Mouse (Mus musculus) embryonic facial prominence, embryonic 11.5 days (tissue): Measurements from ENCODE around the gene Rasgrp2. TPM values are rescaled to one million over a fixed set of nuclear protein-coding genes. Genes with fewer than 3 reads are reported as not detected.
A peak's percentile ranks its signal among the peaks of the same experiment; 100 is the strongest.

Experiments
- ATAC-seq: fragments of 200-750 bp; cut with Nextera tagmentation; replicated peaks from 2 replicates; pipeline ENCODE4 v1.8.0; 2017; ENCODE audit warnings: low read depth; ENCODE audit not compliant: insufficient number of reproducible peaks, low FRiP score, low TSS enrichment
- DNase-seq: peaks from one replicate; pipeline ENCODE4 v3.0.0-alpha.2; 2015; ENCODE audit warnings: low spot score
- H3K27ac ChIP-seq: fragments of 300-500 bp; sonication (generic); replicated peaks from 2 replicates; pipeline ENCODE4 v1.5.1; 2014; ENCODE audit warnings: mild to moderate bottlenecking, low read depth, low read length, control low read depth
- H3K27me3 ChIP-seq: fragments of 300-500 bp; sonication (generic); 2 replicates; pipeline ENCODE4 v1.6.1; 2014; ENCODE audit warnings: mild to moderate bottlenecking, low read length, moderate library complexity, mixed read lengths; ENCODE audit not compliant: control insufficient read depth, insufficient read depth
- H3K36me3 ChIP-seq: fragments of 300-500 bp; sonication (generic); replicated peaks from 2 replicates; pipeline ENCODE4 v1.6.1; 2014; ENCODE audit warnings: low read depth, mild to moderate bottlenecking, low read length, moderate library complexity, mixed read lengths; ENCODE audit not compliant: control insufficient read depth, insufficient read depth
- H3K4me1 ChIP-seq: fragments of 300-500 bp; sonication (generic); 2 replicates; pipeline ENCODE4 v1.6.1; 2014; ENCODE audit warnings: low read length, mixed read lengths; ENCODE audit not compliant: control insufficient read depth, insufficient read depth
- H3K4me2 ChIP-seq: fragments of 300-500 bp; sonication (generic); 2 replicates; pipeline ENCODE4 v1.6.1; 2014; ENCODE audit warnings: low read depth, mild to moderate bottlenecking, control low read depth, low read length, moderate library complexity
- H3K4me3 ChIP-seq: fragments of 300-500 bp; sonication (generic); 2 replicates; pipeline ENCODE4 v1.5.1; 2014; ENCODE audit warnings: low read depth, low read length, control low read depth
- H3K9ac ChIP-seq: fragments of 300-500 bp; sonication (generic); replicated peaks from 2 replicates; pipeline ENCODE4 v1.6.1; 2014; ENCODE audit warnings: mild to moderate bottlenecking, control low read depth, low read length
- H3K9me3 ChIP-seq: fragments of 300-500 bp; sonication (generic); replicated peaks from 2 replicates; pipeline ENCODE4 v1.6.1; 2016; ENCODE audit warnings: mild to moderate bottlenecking, low read length, inconsistent platforms, mixed read lengths; ENCODE audit not compliant: control insufficient read depth
- WGBS: fragments of 180-500 bp; shearing (Covaris S2); extraction: QIAGEN DNeasy Blood & Tissue Kit; methylation state at CpG from one replicate; pipeline ENCODE4 v1.1.7; 2014; 5-methylcytosine and 5-hydroxymethylcytosine counted together
- polyA plus RNA-seq: library from polyadenylated mRNA; unstranded; fragments of >200 nt; fragmentation: Nextera tagmentation; extraction: Ambion mirVana; gene quantifications from 2 replicates; pipeline ENCODE4 v1.2.1, GENCODE M21; 2014

Rasgrp2 gene
- polyA plus RNA-seq, 1 experiment from 2014 or later, result 15.6 TPM

- Histone ChIP-seq H3K4me1 (no peaks in the 10 kb centered on the region; the same call in 1 of the 2 replicates), H3K36me3 (no peaks in the 10 kb centered on the region), H3K4me3 (no peak overlapping the region), H3K27ac (no peak overlapping the region), H3K9me3 (no peaks in the 10 kb centered on the region), H3K4me2 (no peak overlapping the region), H3K9ac (no peak overlapping the region), H3K27me3 (no peaks in the 10 kb centered on the region)
- ATAC-seq (no peak), DNase-seq (no peak)
- 59% methylated on average over 10 of the region's 10 CpGs for WGBS
Measured at GRCm38 (mm10) chr19:6443016-6443415, 43.9 kb downstream of the Rasgrp2 start.

- Histone ChIP-seq H3K9me3 (no peaks in the 10 kb centered on the region), H3K27ac (no peak overlapping the region), H3K4me3 (no peak overlapping the region), H3K27me3 (no peaks in the 10 kb centered on the region), H3K36me3 (no peaks in the 10 kb centered on the region), H3K4me1 (no peaks in the 10 kb centered on the region; the same call in 1 of the 2 replicates), H3K9ac (no peak overlapping the region), H3K4me2 (no peak overlapping the region)
- peak; percentile 41 for DNase-seq
- ATAC-seq, result peak; percentile 54
- 31% methylated on average over 10 of the region's 10 CpGs for WGBS
Measured at GRCm38 (mm10) chr19:6445761-6446423, 46.8 kb downstream of the Rasgrp2 start.

DNA sequence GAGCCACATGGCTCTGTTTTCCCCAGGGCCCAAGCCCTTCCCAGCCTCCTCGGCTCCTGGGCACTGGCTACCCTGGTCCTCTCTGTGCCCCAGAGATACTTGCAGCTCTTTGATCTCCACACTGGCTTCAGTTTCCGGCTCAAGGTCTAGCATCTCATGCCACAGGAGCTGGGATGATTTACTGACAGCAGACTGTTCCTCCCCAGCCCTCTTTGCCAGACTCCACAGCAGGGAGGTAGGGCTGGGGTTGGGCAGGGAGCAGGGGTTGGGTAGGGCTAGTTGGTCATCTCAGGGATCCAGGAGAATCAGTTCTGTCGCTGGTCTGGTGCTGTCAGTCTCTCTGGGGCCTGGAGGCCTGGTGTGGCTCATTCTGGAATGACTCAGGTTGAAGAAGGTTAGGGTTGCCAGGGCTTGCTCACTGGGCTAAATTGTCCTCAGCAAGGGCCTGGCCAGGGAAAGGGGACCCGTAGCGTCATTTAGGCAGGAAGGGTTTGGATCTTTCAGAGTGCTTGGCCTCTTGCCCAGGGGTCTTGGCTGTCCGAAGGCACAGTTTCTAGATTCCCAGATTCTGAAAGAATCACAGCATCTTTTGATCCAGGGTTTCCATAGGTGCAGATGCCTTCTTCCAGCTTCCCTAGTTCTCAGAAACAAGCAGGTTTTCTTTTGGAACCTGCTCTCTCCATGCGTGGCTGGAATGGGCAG lies 47.7 kb downstream of the Rasgrp2 start:
- H3K9ac ChIP-seq, result no peak overlapping the region

DNA sequence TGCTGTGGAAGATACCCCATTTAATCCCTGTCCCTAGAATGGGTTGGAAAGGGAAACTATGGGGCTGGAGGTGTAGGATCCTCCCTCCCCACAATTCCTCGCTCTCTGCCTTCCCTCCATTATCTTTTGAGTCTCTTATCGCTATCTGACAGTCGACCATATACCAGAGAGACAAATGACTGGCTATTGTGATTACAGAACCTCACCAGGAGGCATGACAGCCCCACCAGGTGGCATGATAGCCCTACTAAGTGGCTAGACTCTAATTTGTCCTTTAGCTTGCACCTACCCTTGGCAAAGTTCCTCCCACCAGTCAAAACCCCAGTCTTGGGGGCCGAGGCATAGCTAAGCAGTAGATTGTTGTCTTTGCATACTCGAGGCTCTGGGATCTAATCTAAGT lies 49.6 kb downstream of the Rasgrp2 start:
- no peak for DNase-seq
- no peak overlapping the region for H3K4me3 ChIP-seq
- no peaks in the 10 kb centered on the region; the same call in 1 of the 2 replicates for H3K4me1 ChIP-seq
- H3K27ac ChIP-seq, result no peak overlapping the region
- no peak overlapping the region for H3K9ac ChIP-seq
- H3K9me3 ChIP-seq, result no peaks in the 10 kb centered on the region
- ATAC-seq, result no peak
- no peak overlapping the region for H3K4me2 ChIP-seq
- WGBS, result 45% methylated on average over 5 of the region's 5 CpGs
- H3K27me3 ChIP-seq, result no peaks in the 10 kb centered on the region
- H3K36me3 ChIP-seq, result no peaks in the 10 kb centered on the region

More for the DNA sequence above, 47.7 kb downstream of the Rasgrp2 start:
- no peak for DNase-seq
- Histone ChIP-seq H3K36me3 (no peaks in the 10 kb centered on the region), H3K4me1 (no peaks in the 10 kb centered on the region; the same call in 1 of the 2 replicates), H3K9me3 (no peaks in the 10 kb centered on the region), H3K27ac (no peak overlapping the region), H3K27me3 (no peaks in the 10 kb centered on the region), H3K4me3 (no peak overlapping the region), H3K4me2 (no peak overlapping the region)
- WGBS, result 57% methylated on average over 7 of the region's 7 CpGs
- ATAC-seq, result no peak

- Histone ChIP-seq H3K4me3 (no peak overlapping the region), H3K9ac (no peak overlapping the region), H3K4me1 (no peaks in the 10 kb centered on the region; the same call in 1 of the 2 replicates), H3K9me3 (no peaks in the 10 kb centered on the region), H3K27ac (no peak overlapping the region), H3K4me2 (no peak overlapping the region), H3K36me3 (no peaks in the 10 kb centered on the region), H3K27me3 (no peaks in the 10 kb centered on the region)
- WGBS, result 73% methylated on average over 7 of the region's 7 CpGs
- no peak for DNase-seq
- ATAC-seq, result no peak
Measured at GRCm38 (mm10) chr19:6449841-6450240, 50.7 kb downstream of the Rasgrp2 start.

DNA sequence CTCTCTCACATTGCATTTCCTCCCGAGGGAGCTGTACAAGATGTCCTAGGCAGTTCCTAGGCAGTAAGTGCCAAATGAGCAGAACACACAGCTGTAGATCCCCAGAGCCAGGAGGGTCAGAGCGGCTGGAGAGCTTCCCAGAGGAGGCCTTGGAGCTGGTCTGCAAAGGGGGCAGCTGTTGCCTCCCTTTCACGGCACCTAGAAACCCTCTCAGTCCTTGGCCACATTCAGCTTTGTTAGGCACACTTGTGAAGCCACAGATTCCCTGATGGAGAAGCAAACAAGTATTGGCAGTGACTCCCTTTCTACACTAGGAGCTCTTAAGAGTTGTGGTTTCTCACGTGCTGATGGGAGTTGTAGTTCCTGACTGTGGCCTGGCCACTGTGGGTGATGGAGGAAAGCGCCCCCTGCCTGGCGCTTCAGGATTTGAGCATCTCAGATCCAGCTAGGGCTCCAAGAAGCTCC lies 52.9 kb downstream of the Rasgrp2 start:
- Histone ChIP-seq H3K9ac (peak overlapping the region; percentile 33; the same call in 1 of the 2 replicates), H3K36me3 (no peaks in the 10 kb centered on the region), H3K4me2 (no peak overlapping the region), H3K4me3 (no peak overlapping the region), H3K9me3 (no peaks in the 10 kb centered on the region), H3K27ac (no peak overlapping the region), H3K4me1 (no peaks in the 10 kb centered on the region), H3K27me3 (no peaks in the 10 kb centered on the region)
- DNase-seq, result peak; percentile 88
- 26% methylated on average over 6 of the region's 6 CpGs for WGBS
- ATAC-seq, result 0 out of 2 replicates have a peak, but pooled peaks have one; percentile 56

GRCm38 (mm10) chr19:6452672-6453310 lies 53.7 kb downstream of the Rasgrp2 start:
- H3K27me3 ChIP-seq, result no peaks in the 10 kb centered on the region
- DNase-seq (no peak), ATAC-seq (no peak)
- H3K9ac ChIP-seq, result no peak overlapping the region
- no peaks in the 10 kb centered on the region for H3K9me3 ChIP-seq
- WGBS, result 60% methylated on average over 9 of the region's 9 CpGs
- H3K4me3 ChIP-seq, result no peak overlapping the region
- no peak overlapping the region for H3K4me2 ChIP-seq
- no peaks in the 10 kb centered on the region for H3K4me1 ChIP-seq
- H3K27ac ChIP-seq, result no peak overlapping the region
- H3K36me3 ChIP-seq, result no peaks in the 10 kb centered on the region

DNA sequence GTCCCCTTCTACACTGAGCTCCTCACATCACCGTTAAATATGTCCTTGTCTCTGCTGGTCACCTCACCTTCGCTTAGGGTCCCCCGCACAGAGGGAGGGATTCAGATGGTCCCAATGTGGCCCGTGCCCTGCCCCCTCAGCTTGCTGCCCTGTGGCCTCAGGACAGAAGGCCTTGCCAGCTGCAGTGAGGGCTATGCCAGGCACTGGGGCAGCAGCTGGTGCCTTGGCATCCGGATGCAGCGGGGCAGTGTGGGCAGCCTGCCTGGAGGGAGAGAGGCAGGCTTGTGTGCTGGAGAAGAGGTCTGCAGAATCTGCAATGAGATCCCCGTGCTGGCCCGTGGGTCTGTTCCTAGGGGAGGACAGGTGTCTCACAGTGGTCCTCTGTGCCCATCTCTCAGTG lies 54.2 kb downstream of the Rasgrp2 start:
- Histone ChIP-seq H3K4me2 (no peak overlapping the region), H3K4me1 (no peaks in the 10 kb centered on the region), H3K36me3 (no peaks in the 10 kb centered on the region), H3K27me3 (no peaks in the 10 kb centered on the region), H3K27ac (no peak overlapping the region), H3K4me3 (no peak overlapping the region), H3K9me3 (no peaks in the 10 kb centered on the region), H3K9ac (no peak overlapping the region)
- DNase-seq (no peak), ATAC-seq (no peak)
- 80% methylated on average over 8 of the region's 8 CpGs for WGBS
